Mouse (Mus musculus): ENCODE results near the gene Kdsr. TPM values are rescaled to one million over a fixed set of nuclear protein-coding genes. Genes with fewer than 3 reads are reported as not detected.

Kdsr gene
- total and polyA plus RNA-seq, 3 experiments: 3.3 to 6.3 (median 4.7) TPM

DNA sequence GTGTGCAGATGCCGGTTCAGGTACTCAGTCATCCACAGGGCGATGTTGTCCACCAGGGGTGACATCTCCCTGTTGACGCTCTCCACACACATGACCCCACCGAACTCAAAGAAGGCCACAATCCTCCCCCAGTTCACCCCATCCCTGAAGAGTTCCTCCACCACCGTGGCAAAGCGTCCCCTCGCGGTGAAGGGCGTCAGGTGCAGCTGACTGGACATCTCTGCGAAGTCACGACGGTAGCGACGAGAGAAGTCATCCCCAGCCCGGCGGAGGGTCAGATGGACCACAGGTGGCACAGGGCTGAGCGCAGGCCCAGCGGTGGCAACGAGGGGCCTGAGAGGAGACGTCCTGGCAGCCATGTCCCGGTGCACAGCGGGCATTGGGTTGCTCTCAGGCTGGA is 47.2 kb downstream of the Kdsr start:
- no peaks in the 10 kb centered on the region for H3K9me3 ChIP-seq (replicated peaks; ENCODE audit: low read length)
- DNase-seq (ENCODE audit: extremely low read depth): peak; percentile 72
- no peaks in the 10 kb centered on the region for H3K36me3 ChIP-seq (replicated peaks in 1 of 2; ENCODE audit: control insufficient read depth in 1 of 2, insufficient read depth in 1 of 2, low read length in 1 of 2)
- dilution Hi-C loops (cut with MboI; ENCODE audit: extremely low pct_ligation_motif_present, extremely low pct_unique_long_range_greater_than_20kb, low sequenced_read_pairs): loop anchor here (25.0 kb wide), 1 partner anchor 175 kb away; no protein-coding TSS in a partner anchor
- peak overlapping the region; percentile 69 for H3K9ac ChIP-seq (ENCODE audit: insufficient read depth, low read depth)
- TF ChIP-seq IRF4 (IDR thresholded peaks at IDR 0.05; ENCODE audit: low read depth, low read length) (no peak), ZMIZ1 (IDR thresholded peaks at IDR 0.05; ENCODE audit: low read depth, low read length) (no peak), TCF12 (IDR thresholded peaks at IDR 0.05; ENCODE audit: low read depth, low read length) (peak; percentile 34; the same call in 1 of the 2 replicates), NRF1 (IDR thresholded peaks at IDR 0.05; ENCODE audit: low read depth, low read length) (0 out of 2 replicates have a peak, but pooled peaks have one; percentile 13), UBTF (IDR thresholded peaks at IDR 0.05; ENCODE audit: low read depth, low read length) (peak; percentile 82; the same call in 1 of the 2 replicates), EP300 (IDR thresholded peaks at IDR 0.05; ENCODE audit: low read length) (no peak), ZNF384 (IDR thresholded peaks at IDR 0.05; ENCODE audit: low read depth, low read length) (no peak), TBP (conservative IDR thresholded peaks at IDR 0.05; ENCODE audit: low read depth, low read length) (no peak), USF1 (IDR thresholded peaks at IDR 0.05; ENCODE audit: low read depth, low read length) (no peak), BHLHE40 (IDR thresholded peaks at IDR 0.05; ENCODE audit: low read depth, low read length) (0 out of 2 replicates have a peak, but pooled peaks have one; percentile 2), SIN3A (IDR thresholded peaks at IDR 0.05; ENCODE audit: low read length) (peak; percentile 43; the same call in 1 of the 2 replicates), MAFK (IDR thresholded peaks at IDR 0.05; ENCODE audit: insufficient replicate concordance, low read length) (no peak), E2F4 (IDR thresholded peaks at IDR 0.05; ENCODE audit: insufficient replicate concordance, low read depth, low read length) (no peak), NELFE (IDR thresholded peaks at IDR 0.05; ENCODE audit: low read depth, low read length) (no peak), MXI1 (IDR thresholded peaks at IDR 0.05; ENCODE audit: low read depth, low read length) (peak; percentile 34; the same call in 1 of the 2 replicates), GABPA (IDR thresholded peaks at IDR 0.05; ENCODE audit: insufficient replicate concordance, low read depth, low read length) (no peak), MYC (IDR thresholded peaks at IDR 0.05; ENCODE audit: low read depth, low read length) (no peak), POLR2AphosphoS2 (IDR thresholded peaks at IDR 0.05; ENCODE audit: low read depth, low read length) (no peak), ZC3H11A (IDR thresholded peaks at IDR 0.05; ENCODE audit: low read depth, low read length) (peak; percentile 30), HCFC1 (IDR thresholded peaks at IDR 0.05; ENCODE audit: low read depth, low read length) (no peak), CHD1 (IDR thresholded peaks at IDR 0.05; ENCODE audit: low read depth, low read length) (no peak), ETS1 (conservative IDR thresholded peaks at IDR 0.05; ENCODE audit: low read depth, low read length) (no peak), RAD21 (IDR thresholded peaks at IDR 0.05; ENCODE audit: low read depth, low read length) (peak; percentile 78), PAX5 (IDR thresholded peaks at IDR 0.05; ENCODE audit: low read length) (no peak), POLR2A (IDR thresholded peaks at IDR 0.05; ENCODE audit: low read depth, low read length) (peak; percentile 2; the same call in 1 of the 2 replicates), JUN (IDR thresholded peaks at IDR 0.05; ENCODE audit: insufficient read depth, low read depth, low read length) (no peak), JUND (conservative IDR thresholded peaks at IDR 0.05; ENCODE audit: low read depth, low read length) (no peak), CHD2 (IDR thresholded peaks at IDR 0.05; ENCODE audit: low read length) (no peak), USF2 (conservative IDR thresholded peaks at IDR 0.05; ENCODE audit: low read depth, low read length) (no peak), CTCF (conservative IDR thresholded peaks at IDR 0.05 in 1 of 2, IDR thresholded peaks at IDR 0.05 in 1 of 2; ENCODE audit: low read depth in 2 of 2, low read length in 2 of 2) (peak; percentile 51 to 88), MAZ (IDR thresholded peaks at IDR 0.05; ENCODE audit: low read depth, low read length) (peak; percentile 55), MEF2A (IDR thresholded peaks at IDR 0.05; ENCODE audit: borderline replicate concordance, low read depth, low read length) (peak; percentile 22; the same call in 1 of the 2 replicates), SMC3 (IDR thresholded peaks at IDR 0.05; ENCODE audit: low read depth, low read length) (peak; percentile 93), KAT2A (IDR thresholded peaks at IDR 0.05; ENCODE audit: insufficient replicate concordance, low read length) (no peak), ZKSCAN1 (IDR thresholded peaks at IDR 0.05; ENCODE audit: borderline replicate concordance, low read depth, low read length) (no peak), ELF1 (IDR thresholded peaks at IDR 0.05; ENCODE audit: low read depth, low read length) (no peak)
- peak overlapping the region; percentile 57 to 80 (median 66) for H3K4me3 ChIP-seq (replicated peaks in 1 of 3; ENCODE audit: low read depth in 2 of 3, low read length in 2 of 3, poor library complexity in 1 of 3)
- H3K4me2 ChIP-seq (ENCODE audit: insufficient read depth, low read depth, poor library complexity, severe bottlenecking): peak overlapping the region; percentile 25
- peaks cover 7 to 56% of the 10 kb centered on the region in 2 experiments for H3K4me1 ChIP-seq (ENCODE audit: control insufficient read depth in 1 of 2, insufficient read depth in 2 of 2)
- in situ Hi-C loops (cut with MboI; ENCODE audit: low pct_ligation_motif_present, low pct_unique_long_range_greater_than_20kb, low sequenced_read_pairs): loop anchor here (5.0 to 25.0 kb wide), 4 partner anchors 90 to 650 kb away; no protein-coding TSS in a partner anchor
- peaks cover 44% of the 10 kb centered on the region for H3K79me2 ChIP-seq (replicated peaks; ENCODE audit: control insufficient read depth, extremely low read depth, insufficient read depth, poor library complexity, severe bottlenecking)
- H3K27me3 ChIP-seq (replicated peaks): no peaks in the 10 kb centered on the region
- H3K27ac ChIP-seq (ENCODE audit: insufficient read depth, low read depth): peak overlapping the region; percentile 65

All from CH12.LX (cell line).